Mouse (Mus musculus) cerebellum, postnatal 25 days (tissue): ENCODE measurements around the gene Spaca9.

Experiments used
- DNase-seq, 2 experiments: peaks; one replicate each; pipeline ENCODE4 v3.0.0; 2021; ENCODE audit warnings: mixed read lengths in 2 of 2

Spaca9 gene

DNA sequence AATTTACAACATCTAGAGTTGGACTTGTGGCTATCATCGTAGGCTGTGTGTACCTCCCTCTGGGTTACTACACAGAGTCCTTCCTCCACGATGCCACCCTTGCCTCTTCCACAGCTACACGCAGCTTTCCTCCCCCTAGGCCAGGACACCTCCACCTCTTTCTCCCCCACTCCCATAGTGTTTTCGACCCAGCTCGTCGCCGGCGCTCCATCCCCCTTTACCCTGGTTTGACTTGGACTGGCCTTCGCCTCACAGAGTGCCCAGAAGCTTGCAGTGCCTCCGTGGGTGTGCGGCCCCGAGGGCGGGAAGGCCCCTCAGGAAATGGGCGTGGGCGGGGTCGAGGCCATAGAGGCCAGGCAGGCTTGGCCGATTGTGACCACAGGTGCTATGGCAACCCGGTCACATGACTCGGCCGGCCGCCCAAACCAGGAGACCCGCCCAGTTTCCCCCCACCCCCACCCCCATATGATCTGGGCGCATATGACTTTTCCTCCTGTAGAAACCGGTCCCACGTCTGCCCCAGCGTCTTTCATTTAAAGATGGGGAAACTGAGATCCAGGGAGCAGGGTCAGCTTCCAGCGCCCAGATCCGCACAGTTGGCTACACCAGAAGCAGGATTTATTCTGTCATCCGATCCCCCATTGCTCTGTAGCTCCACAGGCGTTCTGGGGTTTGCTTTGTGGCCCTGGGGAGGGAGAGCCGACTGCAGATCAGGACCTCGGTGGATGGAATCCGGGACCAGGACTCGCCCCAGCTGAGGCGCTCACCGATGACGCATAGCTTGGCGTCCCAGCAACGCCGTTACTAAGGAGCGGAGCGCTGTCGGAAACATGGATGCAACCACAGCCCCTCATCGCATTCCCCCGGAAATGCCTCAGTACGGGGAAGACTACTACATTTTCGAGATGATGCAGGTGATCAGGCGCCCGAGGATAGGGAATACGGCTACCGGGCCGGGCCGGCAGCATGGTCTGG lies at the start of gene Spaca9, which contains the start of gene Ak8:
Gene Spaca9 (minus strand): TSS at position 367 of the 975 bp plus-strand sequence.
Gene Ak8 (plus strand): TSS at position 804 of the 975 bp plus-strand sequence.
- peak; percentile 85 to 89 for DNase-seq

DNA sequence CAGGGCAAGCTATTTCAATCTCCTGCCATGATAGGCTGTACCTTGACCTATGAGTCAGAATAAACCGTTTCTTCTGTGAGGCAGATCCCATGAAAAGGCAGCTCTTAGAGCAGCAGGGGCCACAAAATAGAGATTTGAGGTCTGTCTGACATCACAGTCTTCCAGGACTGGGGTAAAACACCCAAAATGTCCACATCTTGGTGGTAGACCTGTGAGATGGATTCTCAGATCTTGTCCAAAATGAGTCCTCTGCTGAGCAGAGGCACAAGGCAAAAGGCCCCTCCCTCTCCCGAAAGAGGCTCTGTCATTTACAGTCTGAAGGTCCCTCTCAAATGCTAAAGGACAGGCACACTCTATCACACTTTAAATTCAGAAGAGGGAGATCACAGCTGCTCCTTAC lies 48.2 kb upstream of the Spaca9 start:
- no peak for DNase-seq

GRCm38 (mm10) chr2:28746682-28747332 lies 47.3 kb upstream of the Spaca9 start:
- no peak for DNase-seq

DNA sequence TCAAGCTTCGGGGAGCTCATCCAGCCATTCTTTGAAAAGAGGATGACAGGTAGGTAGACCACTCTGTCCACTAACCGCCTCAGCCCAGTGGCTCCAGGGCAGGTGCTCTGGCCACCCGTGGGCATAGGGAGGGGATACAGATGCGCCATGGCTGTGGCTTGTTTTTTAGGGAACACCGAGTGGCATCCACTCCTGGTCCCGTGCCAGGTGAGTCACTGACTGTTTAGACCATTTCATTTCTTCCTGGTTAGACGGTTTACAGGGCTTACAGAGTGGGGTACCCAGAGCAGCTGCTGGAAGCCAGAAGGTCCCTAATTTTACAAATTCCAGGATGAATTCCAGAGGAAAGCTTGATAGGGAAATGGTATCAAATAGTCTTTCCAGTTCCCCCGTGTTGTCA lies 43.2 kb upstream of the Spaca9 start:
- DNase-seq, result peak in 1 of 2 experiments; percentile 18

GRCm38 (mm10) chr2:28740159-28740558 lies 40.6 kb upstream of the Spaca9 start:
- DNase-seq, result no peak

DNA sequence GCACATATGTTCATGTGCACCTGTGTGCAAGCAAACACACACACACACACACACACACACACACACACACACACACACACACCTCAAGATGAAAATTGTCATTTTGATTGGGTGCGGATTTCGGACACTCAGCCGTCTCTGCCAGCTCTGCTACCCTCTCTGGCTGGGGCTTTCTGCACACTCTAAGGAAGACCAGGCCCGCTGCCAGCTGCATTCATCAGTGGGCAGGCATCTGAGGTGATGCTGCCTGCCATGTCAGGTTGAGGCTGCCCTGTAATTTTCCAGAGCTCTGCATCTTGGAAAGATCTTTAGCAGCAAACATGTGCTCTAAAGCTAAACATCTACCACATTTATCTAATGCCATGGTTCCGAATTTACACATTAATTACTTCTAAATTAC lies 37.6 kb upstream of the Spaca9 start:
- DNase-seq, result peak; percentile 69 to 84

GRCm38 (mm10) chr2:28730676-28731075 lies 31.1 kb upstream of the Spaca9 start:
- no peak for DNase-seq

GRCm38 (mm10) chr2:28727786-28728404 lies 28.4 kb upstream of the Spaca9 start:
- no peak for DNase-seq

DNA sequence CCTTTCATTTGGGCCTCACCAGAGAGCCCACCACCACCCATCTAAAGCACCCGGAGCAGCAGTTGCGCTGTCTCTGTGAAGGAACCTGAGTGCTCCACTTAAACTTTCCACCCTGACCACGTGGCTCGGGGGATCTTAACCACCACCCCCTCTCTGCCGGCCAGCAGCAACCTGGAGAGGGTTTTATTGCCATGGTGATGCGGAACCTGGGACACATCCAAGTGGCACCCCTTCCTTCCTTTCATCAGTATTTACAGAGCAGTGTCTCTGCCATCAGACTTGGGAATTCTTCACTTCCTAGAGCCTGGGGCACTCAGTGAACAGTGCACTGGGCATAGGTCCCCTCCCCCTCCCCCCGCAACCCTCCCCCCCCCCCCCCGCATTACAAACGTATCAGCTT lies 24.4 kb upstream of the Spaca9 start:
- no peak for DNase-seq

DNA sequence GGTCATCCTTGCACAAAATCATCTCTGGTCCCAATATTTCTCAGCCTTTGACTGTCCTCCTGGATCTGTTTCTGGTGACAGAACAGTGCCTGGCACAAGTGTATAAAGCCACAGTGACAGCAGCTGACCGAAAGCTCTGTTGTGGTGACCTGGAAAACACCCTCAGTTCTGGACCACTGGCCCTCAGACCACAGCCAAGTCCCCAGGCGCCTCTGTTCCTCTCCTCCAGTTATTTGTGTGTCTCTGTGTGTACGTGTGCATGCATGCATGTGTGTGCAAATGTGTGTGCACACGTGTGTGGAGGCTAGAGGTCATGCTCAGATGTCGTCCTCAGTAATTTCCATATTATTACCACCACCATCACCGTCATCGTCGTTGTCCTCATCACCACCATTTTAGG lies 22.9 kb upstream of the Spaca9 start:
- DNase-seq, result no peak

DNA sequence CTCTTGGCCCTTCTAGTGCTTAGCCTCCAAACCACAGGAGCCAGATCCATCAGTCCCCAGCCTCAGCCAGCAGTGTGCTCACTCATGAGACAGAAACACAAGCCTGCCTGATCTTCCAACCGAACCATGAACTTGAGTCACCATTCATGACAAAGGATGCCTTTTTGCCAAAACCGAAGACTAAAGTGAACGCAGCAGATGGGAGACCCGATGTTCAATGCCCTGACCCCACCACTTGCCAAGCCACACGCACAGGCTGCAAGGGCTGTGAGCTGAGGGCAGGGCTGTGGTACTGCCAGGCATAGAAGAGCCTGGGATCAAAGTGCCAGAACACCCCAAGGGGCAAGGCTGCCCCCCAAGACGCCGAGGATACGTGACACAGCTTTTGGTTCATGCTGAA lies 13.5 kb upstream of the Spaca9 start:
- no peak for DNase-seq

- no peak for DNase-seq
Observed at GRCm38 (mm10) chr2:28706787-28707186, 7.3 kb upstream of the Spaca9 start.

DNA sequence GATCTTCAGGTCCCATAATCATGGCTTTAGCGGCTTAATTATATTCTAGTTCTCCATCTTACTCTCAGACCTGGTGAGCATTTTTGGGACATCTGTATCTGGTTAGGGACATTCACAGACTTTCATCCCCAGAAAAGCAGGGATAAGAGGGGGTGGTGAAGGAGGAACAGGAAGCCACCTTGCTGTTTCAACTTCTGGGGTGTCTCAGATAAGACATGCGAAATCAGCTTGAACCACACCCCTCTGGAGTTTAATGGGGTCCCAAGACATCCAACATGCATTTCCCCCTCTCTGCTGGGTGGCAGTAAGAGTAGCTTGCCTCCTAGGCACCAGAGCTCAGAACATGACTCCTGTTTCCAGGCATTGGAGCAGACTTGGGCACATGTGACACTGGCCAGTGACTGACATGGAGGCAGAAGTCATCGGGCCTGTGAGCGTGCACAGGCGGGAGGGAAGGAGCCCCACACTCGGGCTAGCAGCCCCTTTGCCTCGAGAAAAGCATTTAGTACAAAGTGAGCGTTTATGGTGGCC lies 6.6 kb upstream of the Spaca9 start:
- DNase-seq, result no peak

DNA sequence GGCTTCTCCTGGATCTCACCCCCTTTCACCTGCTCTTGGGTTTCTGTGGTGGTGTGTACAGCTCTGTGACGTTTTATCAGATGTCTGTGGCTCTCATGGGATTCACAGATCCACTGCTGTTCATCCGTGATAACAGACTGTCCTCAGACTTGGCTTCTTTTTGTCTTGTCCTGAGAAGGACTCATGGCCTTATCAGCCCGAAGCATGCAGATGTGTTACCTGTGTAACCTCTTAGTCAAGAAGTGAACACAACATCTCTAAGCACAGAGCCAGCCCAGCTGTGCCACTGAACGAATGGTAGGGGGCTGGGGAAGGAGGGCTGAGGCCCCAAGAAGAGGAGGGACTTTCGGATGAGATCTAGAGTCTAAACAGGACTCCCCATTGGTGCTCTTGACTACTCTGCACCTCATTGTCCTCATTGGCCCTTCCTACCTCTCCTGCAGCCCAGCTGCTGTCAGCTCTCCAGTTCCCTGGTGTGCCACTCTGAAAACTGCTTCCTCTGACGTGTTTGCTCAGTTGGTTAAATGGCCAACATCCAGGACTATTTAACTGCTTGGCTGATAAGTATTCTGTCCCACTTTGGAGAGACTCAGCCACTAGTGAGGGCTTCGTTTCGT lies 2.2 kb upstream of the Spaca9 start:
- no peak for DNase-seq

GRCm38 (mm10) chr2:28698566-28698965 lies 961 bp downstream of the Spaca9 start:
- no peak for DNase-seq

DNA sequence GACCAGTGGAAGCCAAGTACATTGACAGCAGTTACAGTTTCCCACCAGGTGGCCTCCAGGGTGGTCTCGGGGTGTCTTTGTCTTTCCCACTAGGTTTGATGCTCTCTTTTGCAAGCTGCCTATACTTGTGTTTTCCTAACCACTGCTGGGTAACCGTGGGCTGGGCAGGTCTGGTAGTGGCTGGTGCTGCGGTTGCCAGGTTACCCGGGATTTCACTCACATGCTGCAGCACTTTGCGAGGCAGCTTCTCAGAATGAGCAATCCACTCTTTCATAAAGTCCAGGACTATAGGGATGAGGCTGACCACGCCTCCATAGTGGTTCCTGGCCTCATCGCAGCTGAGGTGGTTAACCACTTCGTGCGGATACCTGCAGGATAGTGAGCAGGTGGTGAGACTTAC lies 6.8 kb downstream of the Spaca9 start:
- no peak for DNase-seq

DNA sequence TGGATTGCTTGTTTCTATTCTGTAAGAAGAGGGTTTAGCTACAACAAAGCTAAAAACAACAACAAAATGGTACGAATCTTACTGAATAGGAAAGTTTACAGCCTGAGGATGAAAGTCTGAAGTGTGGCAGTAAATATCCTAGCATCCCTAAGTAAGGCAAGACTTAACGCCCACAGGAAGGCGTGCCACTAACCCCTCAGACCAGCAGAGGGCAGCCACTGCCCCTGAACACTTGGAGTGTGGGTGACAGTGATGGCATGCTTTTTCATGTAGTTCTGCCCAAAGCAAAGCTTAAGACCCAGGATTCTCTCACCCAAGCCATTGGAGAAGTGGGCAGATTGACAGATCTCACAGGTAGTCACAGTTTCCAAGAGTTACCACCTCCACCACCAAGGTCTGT lies 11.1 kb downstream of the Spaca9 start:
- DNase-seq, result peak in 1 of 2 experiments; percentile 54

GRCm38 (mm10) chr2:28685895-28686294 lies 13.6 kb downstream of the Spaca9 start:
- DNase-seq, result no peak

- peak; percentile 42 to 61 for DNase-seq
Observed at GRCm38 (mm10) chr2:28681718-28682117, 17.8 kb downstream of the Spaca9 start.

- peak in 1 of 2 experiments; percentile 58 for DNase-seq
Observed at GRCm38 (mm10) chr2:28680710-28681109, 18.8 kb downstream of the Spaca9 start.

DNA sequence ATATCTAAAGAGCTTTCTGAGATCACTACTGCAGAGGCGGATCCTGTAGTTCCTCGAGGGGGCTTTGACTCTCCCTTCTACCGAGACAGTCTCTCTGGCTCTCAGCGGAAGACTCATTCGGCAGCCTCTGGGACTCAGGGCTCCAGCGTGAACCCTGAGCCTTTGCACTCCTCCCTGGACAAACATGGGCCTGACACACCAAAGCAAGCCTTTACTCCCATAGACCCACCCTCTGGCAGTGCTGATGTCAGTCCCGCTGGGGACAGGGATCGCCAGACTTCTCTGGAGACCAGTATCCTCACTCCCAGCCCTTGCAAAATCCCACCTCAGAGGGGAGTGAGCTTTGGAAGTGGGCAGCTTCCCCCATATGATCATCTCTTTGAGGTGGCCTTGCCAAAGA lies 23.5 kb downstream of the Spaca9 start:
- no peak for DNase-seq

DNA sequence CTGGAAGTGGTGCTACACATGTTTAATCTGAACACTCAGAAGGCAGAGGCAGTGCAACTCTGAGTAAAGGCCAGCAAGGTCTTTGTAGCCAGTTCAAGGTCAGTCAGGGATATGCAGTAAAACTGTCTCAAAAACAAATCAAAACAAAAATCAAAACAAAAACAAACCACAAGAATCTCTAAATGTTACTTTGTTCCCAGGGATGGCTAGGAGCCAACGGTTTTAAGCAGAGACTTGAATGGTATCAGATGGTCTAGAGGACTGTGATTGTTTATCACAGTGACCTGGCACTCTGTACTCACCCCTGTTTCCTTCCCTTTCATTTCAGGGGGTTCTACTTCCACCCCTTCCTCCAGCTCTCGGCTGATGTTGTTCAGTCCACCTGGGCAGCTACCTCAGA lies 28.1 kb downstream of the Spaca9 start:
- no peak for DNase-seq

- no peak for DNase-seq
Observed at GRCm38 (mm10) chr2:28665818-28666217, 33.7 kb downstream of the Spaca9 start.
